In genomic region chr13:57588558-57589273, GRCm38 (mm10) we compare ENCODE assay signal across 17 mouse cellular contexts.
A peak's percentile ranks its signal among the peaks of the same experiment; 100 is the strongest.
DNase-seq lines count a peak whose midpoint lies in the region; ATAC-seq lines count a peak whose summit lies in the region.
"Had no signal": no experiment of that assay in that cellular context is flagged by ENCODE, and none has a peak within 500 bp of the region (broad histone marks: within the 10 kb centered on the region; RNA-seq: fewer than 3 reads in every experiment).

No protein-coding gene starts in this region.

- no peaks in the 10 kb centered on the region for H3K27me3 ChIP-seq in embryonic facial prominence, embryonic 14.5 days (replicated peaks; ENCODE audit: control insufficient read depth, insufficient read depth, low read length)
- 0 out of 2 replicates have a peak, but pooled peaks cover 2% of the 10 kb centered on the region for H3K27me3 ChIP-seq in hindbrain, embryonic 13.5 days
- H3K27me3 ChIP-seq in midbrain, embryonic 15.5 days (replicated peaks): no peaks in the 10 kb centered on the region
- H3K27me3 ChIP-seq: liver, embryonic 15.5 days; Patski had no signal

- H3K4me2 ChIP-seq in embryonic facial prominence, embryonic 14.5 days (ENCODE audit: low read depth, low read length): no peak overlapping the region
- H3K4me2 ChIP-seq in hindbrain, embryonic 13.5 days: no peak overlapping the region
- no peak overlapping the region for H3K4me2 ChIP-seq in midbrain, embryonic 15.5 days
- H3K4me2 ChIP-seq: liver, embryonic 15.5 days had no signal

- ATAC-seq in frontal cortex, adult (ENCODE audit: low TSS enrichment): 0 out of 2 replicates have a peak, but pooled peaks have one; percentile 47
- ATAC-seq in embryonic facial prominence, embryonic 14.5 days (ENCODE audit: low read depth): peak; percentile 81
- ATAC-seq in hindbrain, embryonic 13.5 days (ENCODE audit: low FRiP score): peak; percentile 82
- ATAC-seq in midbrain, embryonic 15.5 days (replicated peaks): peak; percentile 71; the same call in 1 of the 2 replicates
- ATAC-seq: Patski had no signal

- no peak overlapping the region for H3K4me3 ChIP-seq in embryonic facial prominence, embryonic 14.5 days (ENCODE audit: low read depth, low read length)
- no peak overlapping the region for H3K4me3 ChIP-seq in hindbrain, embryonic 13.5 days
- H3K4me3 ChIP-seq in midbrain, embryonic 15.5 days: no peak overlapping the region
- H3K4me3 ChIP-seq: left cerebral cortex, adult 2 months; liver, embryonic 15.5 days had no signal

- H3K27ac ChIP-seq in embryonic facial prominence, embryonic 14.5 days (replicated peaks; ENCODE audit: low read depth, low read length): no peak overlapping the region
- peak overlapping the region; percentile 84 for H3K27ac ChIP-seq in hindbrain, embryonic 13.5 days
- H3K27ac ChIP-seq in midbrain, embryonic 15.5 days: peak overlapping the region; percentile 69
- H3K27ac ChIP-seq: left cerebral cortex, adult 2 months; liver, embryonic 15.5 days; macrophage had no signal

- H3K4me1 ChIP-seq in embryonic facial prominence, embryonic 14.5 days (ENCODE audit: control insufficient read depth, insufficient read depth, low read length): peaks cover 10% of the 10 kb centered on the region
- H3K4me1 ChIP-seq in hindbrain, embryonic 13.5 days (replicated peaks): peaks cover 26% of the 10 kb centered on the region
- H3K4me1 ChIP-seq in midbrain, embryonic 15.5 days: peaks cover 13% of the 10 kb centered on the region

- no peak overlapping the region for H3K9ac ChIP-seq in embryonic facial prominence, embryonic 14.5 days (ENCODE audit: low read depth, low read length)
- no peak overlapping the region for H3K9ac ChIP-seq in hindbrain, embryonic 13.5 days
- no peak overlapping the region for H3K9ac ChIP-seq in midbrain, embryonic 15.5 days
- H3K9ac ChIP-seq: liver, embryonic 15.5 days had no signal

- DNase-seq in frontal cortex, postnatal 25 days (ENCODE audit: low spot score in 2 of 2): no peak
- peak; percentile 61 for DNase-seq in embryonic facial prominence, embryonic 14.5 days (ENCODE audit: low spot score)
- no peak for DNase-seq in thymus, postnatal 25 days
- DNase-seq in thymus, postnatal 4 days: no peak
- DNase-seq in left cerebral cortex, adult 8-10 months (ENCODE audit: low spot score in 2 of 2): no peak
- DNase-seq: adrenal gland, adult 8-10 months; cerebellum, adult 8-10 months; gastrocnemius, postnatal 36 days; kidney, adult 11 months; thymus, adult 2 months had no signal

- H3K36me3 ChIP-seq in embryonic facial prominence, embryonic 14.5 days (ENCODE audit: control insufficient read depth, insufficient read depth, low read length): no peaks in the 10 kb centered on the region
- no peaks in the 10 kb centered on the region for H3K36me3 ChIP-seq in hindbrain, embryonic 13.5 days
- H3K36me3 ChIP-seq in midbrain, embryonic 15.5 days (replicated peaks): no peaks in the 10 kb centered on the region
- H3K36me3 ChIP-seq: liver, embryonic 15.5 days had no signal

- no peaks in the 10 kb centered on the region for H3K9me3 ChIP-seq in embryonic facial prominence, embryonic 14.5 days (ENCODE audit: control insufficient read depth, low read length)
- no peaks in the 10 kb centered on the region for H3K9me3 ChIP-seq in hindbrain, embryonic 13.5 days
- H3K9me3 ChIP-seq in midbrain, embryonic 15.5 days: no peaks in the 10 kb centered on the region
- H3K9me3 ChIP-seq: liver, embryonic 15.5 days had no signal

- 32% methylated on average over 10 of the region's 10 CpGs for WGBS in embryonic facial prominence, embryonic 14.5 days
- 13% methylated on average over 10 of the region's 10 CpGs for WGBS in hindbrain, embryonic 13.5 days
- WGBS in midbrain, embryonic 15.5 days: 11% methylated on average over 10 of the region's 10 CpGs
